Mouse (Mus musculus) brain, embryonic 18.5 days (tissue): ENCODE results near the gene Amigo2.
"Not testable (repeated sequence)": the region's sequence is repeated elsewhere in the genome, so short reads cannot be mapped to it uniquely, and the experiment has no call there.

Source experiments
- DNase-seq: peaks from one replicate; pipeline ENCODE4 v3.0.0-alpha.2; 2012; ENCODE audit warnings: low read depth, low spot score

Amigo2 gene

GRCm38 (mm10) chr15:97223431-97223830 lies 23.7 kb downstream of the Amigo2 start:
- DNase-seq: no peak

- no peak for DNase-seq
These were observed 30.2 kb downstream of the Amigo2 start for GRCm38 (mm10) chr15:97216843-97217242.

- DNase-seq: no peak
These were observed 34.3 kb downstream of the Amigo2 start for GRCm38 (mm10) chr15:97212501-97213477.

- DNase-seq: not testable (repeated sequence)
These were observed 37.3 kb downstream of the Amigo2 start for GRCm38 (mm10) chr15:97209754-97210153.

- no peak for DNase-seq
These were observed 40.6 kb downstream of the Amigo2 start for GRCm38 (mm10) chr15:97206506-97206905.

- DNase-seq: no peak
These were observed 41.3 kb downstream of the Amigo2 start for GRCm38 (mm10) chr15:97205776-97206175.

- DNase-seq: no peak
These were observed 42.2 kb downstream of the Amigo2 start for GRCm38 (mm10) chr15:97204889-97205288.

- DNase-seq: no peak
These were observed 50.4 kb downstream of the Amigo2 start for GRCm38 (mm10) chr15:97196644-97197043.

- DNase-seq: peak; percentile 52
These were observed 51.5 kb downstream of the Amigo2 start for GRCm38 (mm10) chr15:97195628-97196027.
